Mouse (Mus musculus) kidney, postnatal 0 days (tissue): ENCODE results near the gene Cntn5. TPM values are rescaled to one million over a fixed set of nuclear protein-coding genes. Genes with fewer than 3 reads are reported as not detected.

ENCODE experiments used
- ATAC-seq: fragments of 200-750 bp; cut with Nextera tagmentation; replicated peaks from 2 replicates; pipeline ENCODE4 v1.8.0; 2017; ENCODE audit warnings: low read depth, moderate number of reproducible peaks, moderate TSS enrichment, moderate library complexity; ENCODE audit not compliant: low FRiP score
- DNase-seq: peaks from one replicate; pipeline ENCODE4 v3.0.0-alpha.2; 2016; ENCODE audit warnings: low spot score
- H3K27ac ChIP-seq: fragments of 300-500 bp; sonication (generic); 2 replicates; pipeline ENCODE4 v1.5.1; 2014; ENCODE audit warnings: mild to moderate bottlenecking
- H3K27me3 ChIP-seq: fragments of 300-500 bp; sonication (generic); 2 replicates; pipeline ENCODE4 v1.6.1; 2014; ENCODE audit warnings: low read length, mixed read lengths; ENCODE audit not compliant: insufficient read depth
- H3K36me3 ChIP-seq: fragments of 300-500 bp; sonication (generic); 2 replicates; pipeline ENCODE4 v1.6.1; 2014; ENCODE audit warnings: low read length, mixed read lengths; ENCODE audit not compliant: insufficient read depth
- H3K4me1 ChIP-seq: fragments of 300-500 bp; sonication (generic); replicated peaks from 2 replicates; pipeline ENCODE4 v1.6.1; 2014; ENCODE audit warnings: antibody characterized with exemption, low read length, mixed read lengths; ENCODE audit not compliant: insufficient read depth
- H3K4me2 ChIP-seq: fragments of 300-500 bp; sonication (generic); 2 replicates; pipeline ENCODE4 v1.6.1; 2014; ENCODE audit warnings: mild to moderate bottlenecking, low read length, moderate library complexity, mixed read lengths
- H3K4me3 ChIP-seq: fragments of 300-500 bp; sonication (generic); replicated peaks from 2 replicates; pipeline ENCODE4 v1.5.1; 2014; ENCODE audit warnings: low read depth, low read length
- H3K9ac ChIP-seq: fragments of 300-500 bp; sonication (generic); 2 replicates; pipeline ENCODE4 v1.6.1; 2014; ENCODE audit warnings: low read depth, low read length
- H3K9me3 ChIP-seq: fragments of 300-500 bp; sonication (generic); replicated peaks from 2 replicates; pipeline ENCODE4 v1.6.1; 2016; ENCODE audit warnings: low read length, inconsistent platforms, mixed read lengths
- CTCF ChIP-seq: IDR thresholded peaks from 2 replicates; pipeline ENCODE4 v1.5.1; 2016; ENCODE audit warnings: antibody characterized with exemption, low read depth, mild to moderate bottlenecking, moderate library complexity
- WGBS: fragments of 180-500 bp; shearing (Covaris S2); extraction: QIAGEN DNeasy Blood & Tissue Kit; methylation state at CpG from one replicate; pipeline ENCODE4 v1.1.7; 2014; 5-methylcytosine and 5-hydroxymethylcytosine counted together
- polyA plus RNA-seq: library from polyadenylated mRNA; unstranded; fragments of >200 nt; fragmentation: Nextera tagmentation; extraction: Ambion mirVana; gene quantifications from 2 replicates; pipeline ENCODE4 v1.2.1, GENCODE M21; 2015

Cntn5 gene
- polyA plus RNA-seq, 1 experiment from 2014 or later: 0.43 TPM

GRCm38 (mm10) chr9:10492243-10492642 lies 412.3 kb downstream of the Cntn5 start:
- H3K9me3 ChIP-seq: no peaks in the 10 kb centered on the region
- no peak overlapping the region for H3K9ac ChIP-seq
- H3K4me3 ChIP-seq: no peak overlapping the region
- H3K4me1 ChIP-seq: no peaks in the 10 kb centered on the region
- ATAC-seq (no peak), DNase-seq (no peak)
- no peaks in the 10 kb centered on the region for H3K27me3 ChIP-seq
- no peak for TF ChIP-seq CTCF
- no peak overlapping the region for H3K4me2 ChIP-seq
- no peaks in the 10 kb centered on the region for H3K36me3 ChIP-seq
- H3K27ac ChIP-seq: no peak overlapping the region

GRCm38 (mm10) chr9:10471484-10472125 lies 433.0 kb downstream of the Cntn5 start:
- no peak overlapping the region for H3K27ac ChIP-seq
- TF ChIP-seq CTCF: no peak
- no peaks in the 10 kb centered on the region for H3K4me1 ChIP-seq
- no peaks in the 10 kb centered on the region for H3K9me3 ChIP-seq
- no peaks in the 10 kb centered on the region for H3K36me3 ChIP-seq
- H3K4me2 ChIP-seq: no peak overlapping the region
- H3K4me3 ChIP-seq: no peak overlapping the region
- ATAC-seq (no peak), DNase-seq (peak; percentile 33)
- 56% methylated on average over 4 of the region's 4 CpGs for WGBS
- H3K27me3 ChIP-seq: no peaks in the 10 kb centered on the region
- no peak overlapping the region for H3K9ac ChIP-seq

GRCm38 (mm10) chr9:10464758-10465157 lies 439.8 kb downstream of the Cntn5 start:
- H3K36me3 ChIP-seq: no peaks in the 10 kb centered on the region
- no peaks in the 10 kb centered on the region for H3K9me3 ChIP-seq
- TF ChIP-seq CTCF: peak; percentile 34; the same call in 1 of the 2 replicates
- no peak for DNase-seq
- no peak overlapping the region for H3K4me3 ChIP-seq
- H3K4me1 ChIP-seq: no peaks in the 10 kb centered on the region
- H3K9ac ChIP-seq: no peak overlapping the region
- no peak overlapping the region for H3K4me2 ChIP-seq
- H3K27ac ChIP-seq: no peak overlapping the region
- H3K27me3 ChIP-seq: no peaks in the 10 kb centered on the region
- no peak for ATAC-seq

GRCm38 (mm10) chr9:10457900-10458299 lies 446.7 kb downstream of the Cntn5 start:
- no peaks in the 10 kb centered on the region for H3K27me3 ChIP-seq
- no peak overlapping the region for H3K4me3 ChIP-seq
- no peaks in the 10 kb centered on the region for H3K4me1 ChIP-seq
- H3K27ac ChIP-seq: no peak overlapping the region
- H3K9me3 ChIP-seq: no peaks in the 10 kb centered on the region
- ATAC-seq (no peak), DNase-seq (peak; percentile 2)
- H3K9ac ChIP-seq: no peak overlapping the region
- no peaks in the 10 kb centered on the region for H3K36me3 ChIP-seq
- TF ChIP-seq CTCF: no peak
- H3K4me2 ChIP-seq: no peak overlapping the region
- WGBS: 40% methylated on average over 3 of the region's 3 CpGs

GRCm38 (mm10) chr9:10448987-10449563 lies 455.5 kb downstream of the Cntn5 start:
- Histone ChIP-seq H3K27me3 (no peaks in the 10 kb centered on the region), H3K36me3 (no peaks in the 10 kb centered on the region), H3K9me3 (no peaks in the 10 kb centered on the region), H3K9ac (no peak overlapping the region), H3K4me3 (no peak overlapping the region), H3K27ac (no peak overlapping the region), H3K4me1 (no peaks in the 10 kb centered on the region), H3K4me2 (no peak overlapping the region)
- 78% methylated on average over 3 of the region's 3 CpGs for WGBS
- DNase-seq (no peak), ATAC-seq (no peak)
- no peak for TF ChIP-seq CTCF

GRCm38 (mm10) chr9:10447220-10447837 lies 457.2 kb downstream of the Cntn5 start:
- no peak overlapping the region for H3K4me2 ChIP-seq
- no peak for TF ChIP-seq CTCF
- no peak overlapping the region for H3K27ac ChIP-seq
- DNase-seq (no peak), ATAC-seq (no peak)
- no peaks in the 10 kb centered on the region for H3K9me3 ChIP-seq
- H3K4me3 ChIP-seq: no peak overlapping the region
- no peaks in the 10 kb centered on the region for H3K4me1 ChIP-seq
- H3K36me3 ChIP-seq: no peaks in the 10 kb centered on the region
- H3K9ac ChIP-seq: no peak overlapping the region
- H3K27me3 ChIP-seq: no peaks in the 10 kb centered on the region
